Mouse (Mus musculus): ENCODE results near the gene Gm4305. TPM values are rescaled to one million over a fixed set of nuclear protein-coding genes. Genes with fewer than 3 reads are reported as not detected.
"Not testable (repeated sequence)": the region's sequence is repeated elsewhere in the genome, so short reads cannot be mapped to it uniquely, and the experiment has no call there.

Gm4305 gene
- not detected in 2 replicates for polyA plus RNA-seq (2014; fragmentation: Nextera tagmentation; extraction: Ambion mirVana)

DNA sequence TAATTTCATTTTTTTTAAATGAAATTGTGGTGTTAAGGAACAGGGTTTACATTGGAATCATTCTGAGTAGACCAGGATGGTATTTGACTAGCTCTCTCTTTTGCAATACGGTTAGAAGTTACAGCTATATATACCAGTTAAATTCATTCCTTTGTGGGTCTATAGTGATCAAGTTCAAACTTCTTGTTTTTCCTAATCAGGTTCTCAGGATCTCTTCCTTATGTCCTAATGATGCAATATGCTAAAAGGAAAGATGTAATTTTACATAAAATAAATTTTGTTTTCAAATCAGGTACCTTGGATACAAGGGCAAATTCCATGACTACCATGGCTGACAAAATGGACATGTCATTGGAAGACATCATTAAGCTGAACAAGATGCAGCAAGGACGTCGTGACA, at the start of gene Gm4305:
Gm4305 (plus strand) TSS at position 301 of the 400 bp plus-strand sequence.
- no CpG with 5 or more reads among the region's 3 CpGs for WGBS
- not testable (repeated sequence) for H3K4me2 ChIP-seq (replicated peaks; ENCODE audit: low read depth, low read length); H3K9me3 ChIP-seq (ENCODE audit: control insufficient read depth, low read length); H3K4me3 ChIP-seq (ENCODE audit: low read length); H3K36me3 ChIP-seq (ENCODE audit: control insufficient read depth, insufficient read depth, low read length); H3K27ac ChIP-seq (ENCODE audit: low read depth, low read length); H3K9ac ChIP-seq (ENCODE audit: low read depth, low read length); ATAC-seq (ENCODE audit: low FRiP score, low TSS enrichment); H3K27me3 ChIP-seq (ENCODE audit: control insufficient read depth, insufficient read depth, low read length); H3K4me1 ChIP-seq (ENCODE audit: control insufficient read depth, insufficient read depth, low read length)

DNA sequence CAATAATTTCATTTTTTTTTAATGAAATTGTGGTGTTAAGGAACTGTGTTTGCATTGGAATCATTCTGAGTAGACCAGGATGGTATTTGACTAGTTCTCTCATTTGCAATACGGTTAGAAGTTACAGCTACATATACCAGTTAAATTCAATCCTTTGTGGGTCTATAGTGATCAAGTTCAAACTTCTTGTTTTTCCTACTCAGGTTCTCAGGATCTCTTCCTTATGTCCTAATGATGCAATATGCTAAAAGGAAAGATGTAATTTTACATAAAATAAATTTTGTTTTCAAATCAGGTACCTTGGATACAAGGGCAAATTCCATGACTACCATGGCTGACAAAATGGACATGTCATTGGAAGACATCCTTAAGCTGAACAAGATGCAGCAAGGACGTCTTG, 15.5 kb upstream of the Gm4305 start, which contains the start of gene Gm4301:
Gm4301 (plus strand) TSS at position 301 of the 400 bp plus-strand sequence.
- WGBS, result no CpG with 5 or more reads among the region's 2 CpGs
- H3K27ac ChIP-seq (ENCODE audit: low read depth, low read length); H3K36me3 ChIP-seq (ENCODE audit: control insufficient read depth, insufficient read depth, low read length); H3K4me3 ChIP-seq (ENCODE audit: low read length); H3K4me2 ChIP-seq (replicated peaks; ENCODE audit: low read depth, low read length); H3K27me3 ChIP-seq (ENCODE audit: control insufficient read depth, insufficient read depth, low read length); H3K9me3 ChIP-seq (ENCODE audit: control insufficient read depth, low read length); H3K4me1 ChIP-seq (ENCODE audit: control insufficient read depth, insufficient read depth, low read length); ATAC-seq (ENCODE audit: low FRiP score, low TSS enrichment); H3K9ac ChIP-seq (ENCODE audit: low read depth, low read length): not testable (repeated sequence)

DNA sequence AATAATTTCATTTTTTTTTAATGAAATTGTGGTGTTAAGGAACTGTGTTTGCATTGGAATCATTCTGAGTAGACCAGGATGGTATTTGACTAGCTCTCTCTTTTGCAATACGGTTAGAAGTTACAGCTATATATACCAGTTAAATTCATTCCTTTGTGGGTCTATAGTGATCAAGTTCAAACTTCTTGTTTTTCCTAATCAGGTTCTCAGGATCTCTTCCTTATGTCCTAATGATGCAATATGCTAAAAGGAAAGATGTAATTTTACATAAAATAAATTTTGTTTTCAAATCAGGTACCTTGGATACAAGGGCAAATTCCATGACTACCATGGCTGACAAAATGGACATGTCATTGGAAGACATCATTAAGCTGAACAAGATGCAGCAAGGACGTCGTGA, 10.4 kb upstream of the Gm4305 start, which contains the start of gene Gm4302:
Gm4302 (plus strand) TSS at position 301 of the 400 bp plus-strand sequence.
- not testable (repeated sequence) for H3K9ac ChIP-seq (ENCODE audit: low read depth, low read length); H3K4me2 ChIP-seq (replicated peaks; ENCODE audit: low read depth, low read length); H3K4me1 ChIP-seq (ENCODE audit: control insufficient read depth, insufficient read depth, low read length); H3K9me3 ChIP-seq (ENCODE audit: control insufficient read depth, low read length); ATAC-seq (ENCODE audit: low FRiP score, low TSS enrichment); H3K27ac ChIP-seq (ENCODE audit: low read depth, low read length); H3K36me3 ChIP-seq (ENCODE audit: control insufficient read depth, insufficient read depth, low read length); H3K4me3 ChIP-seq (ENCODE audit: low read length); H3K27me3 ChIP-seq (ENCODE audit: control insufficient read depth, insufficient read depth, low read length)
- WGBS, result no CpG with 5 or more reads among the region's 3 CpGs

DNA sequence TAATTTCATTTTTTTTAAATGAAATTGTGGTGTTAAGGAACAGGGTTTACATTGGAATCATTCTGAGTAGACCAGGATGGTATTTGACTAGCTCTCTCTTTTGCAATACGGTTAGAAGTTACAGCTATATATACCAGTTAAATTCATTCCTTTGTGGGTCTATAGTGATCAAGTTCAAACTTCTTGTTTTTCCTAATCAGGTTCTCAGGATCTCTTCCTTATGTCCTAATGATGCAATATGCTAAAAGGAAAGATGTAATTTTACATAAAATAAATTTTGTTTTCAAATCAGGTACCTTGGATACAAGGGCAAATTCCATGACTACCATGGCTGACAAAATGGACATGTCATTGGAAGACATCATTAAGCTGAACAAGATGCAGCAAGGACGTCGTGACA, 5.2 kb upstream of the Gm4305 start, which contains the start of gene Gm4303:
Gm4303 (plus strand) TSS at position 301 of the 400 bp plus-strand sequence.
- not testable (repeated sequence) for H3K36me3 ChIP-seq (ENCODE audit: control insufficient read depth, insufficient read depth, low read length); H3K27ac ChIP-seq (ENCODE audit: low read depth, low read length); H3K9ac ChIP-seq (ENCODE audit: low read depth, low read length); H3K27me3 ChIP-seq (ENCODE audit: control insufficient read depth, insufficient read depth, low read length); H3K4me3 ChIP-seq (ENCODE audit: low read length); ATAC-seq (ENCODE audit: low FRiP score, low TSS enrichment); H3K9me3 ChIP-seq (ENCODE audit: control insufficient read depth, low read length); H3K4me1 ChIP-seq (ENCODE audit: control insufficient read depth, insufficient read depth, low read length); H3K4me2 ChIP-seq (replicated peaks; ENCODE audit: low read depth, low read length)
- WGBS, result no CpG with 5 or more reads among the region's 3 CpGs

DNA sequence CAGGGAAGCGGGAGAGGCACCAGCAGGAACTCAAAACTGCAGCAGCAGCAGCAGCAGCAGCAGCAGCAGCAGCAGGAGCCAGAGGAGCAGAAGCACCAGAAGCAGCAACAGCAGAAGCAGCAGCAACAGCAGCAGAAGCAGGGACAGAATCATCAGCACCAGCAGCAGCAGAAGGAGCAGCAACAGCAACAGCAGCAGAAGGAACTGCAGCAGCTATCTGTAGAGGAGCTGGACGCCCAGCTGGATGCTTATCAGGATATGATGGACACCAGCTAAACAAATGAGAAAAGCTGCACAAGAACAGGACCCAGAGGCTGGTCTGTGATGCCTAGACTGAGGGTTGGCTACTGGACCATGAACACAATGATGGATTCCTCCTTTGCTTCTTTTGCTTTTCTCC, 5.9 kb downstream of the Gm4305 start:
- H3K4me1 ChIP-seq (ENCODE audit: control insufficient read depth, insufficient read depth, low read length); H3K27ac ChIP-seq (ENCODE audit: low read depth, low read length); H3K36me3 ChIP-seq (ENCODE audit: control insufficient read depth, insufficient read depth, low read length); H3K9ac ChIP-seq (ENCODE audit: low read depth, low read length); H3K4me2 ChIP-seq (replicated peaks; ENCODE audit: low read depth, low read length); H3K27me3 ChIP-seq (ENCODE audit: control insufficient read depth, insufficient read depth, low read length); H3K4me3 ChIP-seq (ENCODE audit: low read length); H3K9me3 ChIP-seq (ENCODE audit: control insufficient read depth, low read length); ATAC-seq (ENCODE audit: low FRiP score, low TSS enrichment): not testable (repeated sequence)
- WGBS, result 59% methylated on average over 1 of the region's 2 CpGs

DNA sequence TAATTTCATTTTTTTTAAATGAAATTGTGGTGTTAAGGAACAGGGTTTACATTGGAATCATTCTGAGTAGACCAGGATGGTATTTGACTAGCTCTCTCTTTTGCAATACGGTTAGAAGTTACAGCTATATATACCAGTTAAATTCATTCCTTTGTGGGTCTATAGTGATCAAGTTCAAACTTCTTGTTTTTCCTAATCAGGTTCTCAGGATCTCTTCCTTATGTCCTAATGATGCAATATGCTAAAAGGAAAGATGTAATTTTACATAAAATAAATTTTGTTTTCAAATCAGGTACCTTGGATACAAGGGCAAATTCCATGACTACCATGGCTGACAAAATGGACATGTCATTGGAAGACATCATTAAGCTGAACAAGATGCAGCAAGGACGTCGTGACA, 10.1 kb downstream of the Gm4305 start, which contains the start of gene Gm4307:
Gm4307 (plus strand) TSS at position 301 of the 400 bp plus-strand sequence.
- whole genome bisulfite sequencing, result no CpG with 5 or more reads among the region's 3 CpGs
- not testable (repeated sequence) for ATAC-seq (ENCODE audit: low FRiP score, low TSS enrichment); H3K4me2 ChIP-seq (replicated peaks; ENCODE audit: low read depth, low read length)

DNA sequence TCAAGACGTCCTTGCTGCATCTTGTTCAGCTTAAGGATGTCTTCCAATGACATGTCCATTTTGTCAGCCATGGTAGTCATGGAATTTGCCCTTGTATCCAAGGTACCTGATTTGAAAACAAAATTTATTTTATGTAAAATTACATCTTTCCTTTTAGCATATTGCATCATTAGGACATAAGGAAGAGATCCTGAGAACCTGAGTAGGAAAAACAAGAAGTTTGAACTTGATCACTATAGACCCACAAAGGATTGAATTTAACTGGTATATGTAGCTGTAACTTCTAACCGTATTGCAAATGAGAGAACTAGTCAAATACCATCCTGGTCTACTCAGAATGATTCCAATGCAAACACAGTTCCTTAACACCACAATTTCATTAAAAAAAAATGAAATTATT, 31.6 kb downstream of the Gm4305 start, which contains the start of gene Gm4312:
Gm4312 (minus strand) TSS at position 101 of the 400 bp plus-strand sequence.
- no CpG with 5 or more reads among the region's 2 CpGs for WGBS
- H3K27ac ChIP-seq (ENCODE audit: low read depth, low read length); ATAC-seq (ENCODE audit: low FRiP score, low TSS enrichment); H3K4me1 ChIP-seq (ENCODE audit: control insufficient read depth, insufficient read depth, low read length); H3K9me3 ChIP-seq (ENCODE audit: control insufficient read depth, low read length); H3K4me3 ChIP-seq (ENCODE audit: low read length); H3K4me2 ChIP-seq (replicated peaks; ENCODE audit: low read depth, low read length); H3K9ac ChIP-seq (ENCODE audit: low read depth, low read length); H3K36me3 ChIP-seq (ENCODE audit: control insufficient read depth, insufficient read depth, low read length); H3K27me3 ChIP-seq (ENCODE audit: control insufficient read depth, insufficient read depth, low read length): not testable (repeated sequence)

More for the DNA sequence above, 10.1 kb downstream of the Gm4305 start, which contains the start of gene Gm4307:
- H3K27ac ChIP-seq (ENCODE audit: low read depth, low read length); H3K27me3 ChIP-seq (ENCODE audit: control insufficient read depth, insufficient read depth, low read length); H3K9ac ChIP-seq (ENCODE audit: low read depth, low read length); H3K9me3 ChIP-seq (ENCODE audit: control insufficient read depth, low read length); H3K4me3 ChIP-seq (ENCODE audit: low read length); H3K36me3 ChIP-seq (ENCODE audit: control insufficient read depth, insufficient read depth, low read length); H3K4me1 ChIP-seq (ENCODE audit: control insufficient read depth, insufficient read depth, low read length): not testable (repeated sequence)

Other genes with a start within 250 kb of the Gm4305 start
- not detected in 2 replicates for gene Gm4301, start 15.4 kb upstream of the Gm4305 start, polyA plus RNA-seq (2014; fragmentation: Nextera tagmentation; extraction: Ambion mirVana)
- not detected in 2 replicates for gene Gm4302, start 10.3 kb upstream of the Gm4305 start, polyA plus RNA-seq (2014; fragmentation: Nextera tagmentation; extraction: Ambion mirVana)
- not detected in 2 replicates for gene Gm4303, start 5.1 kb upstream of the Gm4305 start, polyA plus RNA-seq (2014; fragmentation: Nextera tagmentation; extraction: Ambion mirVana)
- gene Gm4307, start 10.2 kb downstream of the Gm4305 start, polyA plus RNA-seq (2014; fragmentation: Nextera tagmentation; extraction: Ambion mirVana), result not detected in 2 replicates
- not detected in 2 replicates for gene Gm4312, start 31.5 kb downstream of the Gm4305 start, polyA plus RNA-seq (2014; fragmentation: Nextera tagmentation; extraction: Ambion mirVana)
- 17.8 and 35.1 TPM in 2 replicates for gene Tmtc3, start 136.3 kb downstream of the Gm4305 start, polyA plus RNA-seq (2014; fragmentation: Nextera tagmentation; extraction: Ambion mirVana)
- 7.9 and 8.7 TPM in 2 replicates for gene Cep290, start 136.5 kb downstream of the Gm4305 start, polyA plus RNA-seq (2014; fragmentation: Nextera tagmentation; extraction: Ambion mirVana)
- 11.9 and 12.4 TPM in 2 replicates for gene 4930430F08Rik, start 239.3 kb downstream of the Gm4305 start, polyA plus RNA-seq (2014; fragmentation: Nextera tagmentation; extraction: Ambion mirVana)
- gene 1700017N19Rik, start 239.4 kb downstream of the Gm4305 start, polyA plus RNA-seq (2014; fragmentation: Nextera tagmentation; extraction: Ambion mirVana), result not detected in 2 replicates